Comparison of ENCODE assay signal across 8 mouse cellular contexts in the genomic region with DNA sequence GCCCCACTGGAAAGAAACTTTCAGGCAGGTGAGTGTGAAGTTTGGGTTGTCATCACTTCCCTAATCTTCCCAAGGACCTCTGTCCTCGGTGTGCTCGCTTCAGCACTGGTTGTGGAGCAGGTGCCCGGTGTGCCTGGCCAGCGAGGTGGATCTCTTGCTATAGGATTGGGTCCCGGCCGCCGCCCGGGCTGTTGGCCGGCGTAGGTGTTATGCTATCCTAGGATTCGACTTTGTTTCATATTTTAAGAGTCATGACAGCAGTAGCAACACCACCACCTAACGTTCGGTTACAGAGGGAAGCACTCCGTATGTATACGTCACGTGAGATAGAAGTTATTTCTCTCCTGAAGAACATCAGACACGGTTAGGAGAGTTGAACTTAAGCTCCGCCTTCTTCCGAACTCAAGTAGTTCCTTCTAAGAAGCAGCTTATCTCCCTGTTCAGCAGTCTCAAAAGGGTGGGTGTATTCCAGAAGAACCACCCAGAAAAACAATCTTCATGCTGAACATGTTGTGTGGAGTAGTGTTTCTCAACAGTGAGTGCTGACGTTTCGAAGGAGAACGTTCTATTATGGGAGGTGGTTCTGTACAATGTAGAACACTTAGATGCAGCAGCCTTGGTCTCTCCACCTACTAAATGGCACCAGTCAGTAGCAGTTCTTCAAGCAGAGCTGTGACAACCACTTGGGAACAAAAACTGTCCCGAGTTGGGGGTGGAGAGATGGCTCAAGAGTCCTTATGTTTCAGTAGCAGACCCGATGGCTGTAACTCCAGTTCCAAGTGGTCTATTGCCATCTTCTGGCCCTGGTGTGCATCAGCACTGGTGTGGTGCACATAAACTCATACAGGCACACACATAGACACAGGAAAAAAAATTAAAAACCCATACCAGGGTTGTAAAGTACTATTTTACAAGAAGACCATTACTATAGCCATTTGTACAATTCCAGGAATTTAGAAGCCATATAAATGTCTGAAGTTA. TPM values are rescaled to one million over a fixed set of nuclear protein-coding genes. Genes with fewer than 3 reads are reported as not detected.
A peak's percentile ranks its signal among the peaks of the same experiment; 100 is the strongest.
DNase-seq lines count a peak whose midpoint lies in the region; ATAC-seq lines count a peak whose summit lies in the region.

No protein-coding gene starts in this region.

- no peaks in the 10 kb centered on the region for H3K9me3 ChIP-seq in hindbrain, embryonic 12.5 days (replicated peaks)
- H3K9me3 ChIP-seq in lung, embryonic 16.5 days (ENCODE audit: control insufficient read depth, low read length), result no peaks in the 10 kb centered on the region

- peak overlapping the region; percentile 91 for H3K27ac ChIP-seq in hindbrain, embryonic 12.5 days
- H3K27ac ChIP-seq in lung, embryonic 16.5 days (ENCODE audit: low read length), result peak overlapping the region; percentile 90

- H3K4me3 ChIP-seq in hindbrain, embryonic 12.5 days, result peak overlapping the region; percentile 81
- H3K4me3 ChIP-seq in lung, embryonic 16.5 days (ENCODE audit: low read length), result peak overlapping the region; percentile 80

- H3K4me2 ChIP-seq in hindbrain, embryonic 12.5 days (replicated peaks), result peak overlapping the region; percentile 64
- H3K4me2 ChIP-seq in lung, embryonic 16.5 days (ENCODE audit: low read depth, low read length), result peak overlapping the region; percentile 71

- peak; percentile 32 for DNase-seq in cerebellum, adult 11-12 months
- no peak for DNase-seq in cerebellum, postnatal 25 days
- peak; percentile 11 for DNase-seq in thymus, postnatal 14 days
- DNase-seq in thymus, postnatal 4 days, result no peak
- peak; percentile 71 for DNase-seq in splenic B cell, adult 2 months (ENCODE audit: low read depth, low spot score)
- DNase-seq in right cerebral cortex, postnatal 14 days, result no peak

- peaks cover 16% of the 10 kb centered on the region for H3K4me1 ChIP-seq in hindbrain, embryonic 12.5 days
- H3K4me1 ChIP-seq in lung, embryonic 16.5 days (replicated peaks; ENCODE audit: control insufficient read depth, insufficient read depth, low read length), result peaks cover 12% of the 10 kb centered on the region

- H3K27me3 ChIP-seq in hindbrain, embryonic 12.5 days, result no peaks in the 10 kb centered on the region
- no peaks in the 10 kb centered on the region for H3K27me3 ChIP-seq in lung, embryonic 16.5 days (ENCODE audit: control insufficient read depth, insufficient read depth, low read depth, low read length)
- no peaks in the 10 kb centered on the region for H3K27me3 ChIP-seq in splenic B cell, adult 2 months (ENCODE audit: control insufficient read depth, insufficient read depth, low read length, poor library complexity, severe bottlenecking)

- WGBS in hindbrain, embryonic 12.5 days, result 19% methylated on average over 24 of the region's 24 CpGs
- 12% methylated on average over 24 of the region's 24 CpGs for WGBS in lung, embryonic 16.5 days

- peak; percentile 0; the same call in 1 of the 2 replicates for ATAC-seq in hindbrain, embryonic 12.5 days (ENCODE audit: low FRiP score)
- ATAC-seq in lung, embryonic 16.5 days (ENCODE audit: low read depth), result peak; percentile 26

- H3K9ac ChIP-seq in hindbrain, embryonic 12.5 days, result peak overlapping the region; percentile 89
- H3K9ac ChIP-seq in lung, embryonic 16.5 days (ENCODE audit: low read length), result peak overlapping the region; percentile 71

- H3K36me3 ChIP-seq in hindbrain, embryonic 12.5 days, result peaks cover 32% of the 10 kb centered on the region
- peaks cover 6% of the 10 kb centered on the region for H3K36me3 ChIP-seq in lung, embryonic 16.5 days (ENCODE audit: control insufficient read depth, insufficient read depth, low read length)
- H3K36me3 ChIP-seq in splenic B cell, adult 2 months (ENCODE audit: control insufficient read depth, insufficient read depth, low read length, poor library complexity, severe bottlenecking), result peaks cover 8% of the 10 kb centered on the region; the same call in 1 of the 2 replicates

RNA-seq across cellular contexts. Expression of gene Rpain, which starts 0.8 kb away (rescaled TPM):
- polyA plus RNA-seq in hindbrain, embryonic 12.5 days (2016; fragmentation: Nextera tagmentation; extraction: Ambion mirVana), result 58.2 and 68.5 TPM in 2 replicates
- polyA plus RNA-seq in lung, embryonic 16.5 days (2015; fragmentation: Nextera tagmentation; extraction: Ambion mirVana), result 72.3 and 84.9 TPM in 2 replicates

RNA-seq across cellular contexts. Expression of gene Nup88, which starts 1.1 kb away (rescaled TPM):
- 131 and 148 TPM in 2 replicates for polyA plus RNA-seq in hindbrain, embryonic 12.5 days (2016; fragmentation: Nextera tagmentation; extraction: Ambion mirVana)
- polyA plus RNA-seq in lung, embryonic 16.5 days (2015; fragmentation: Nextera tagmentation; extraction: Ambion mirVana), result 121 and 130 TPM in 2 replicates

RNA-seq across cellular contexts. Expression of gene C1qbp, which starts 12.0 kb away (rescaled TPM):
- 204 and 206 TPM in 2 replicates for polyA plus RNA-seq in hindbrain, embryonic 12.5 days (2016; fragmentation: Nextera tagmentation; extraction: Ambion mirVana)
- 171 and 185 TPM in 2 replicates for polyA plus RNA-seq in lung, embryonic 16.5 days (2015; fragmentation: Nextera tagmentation; extraction: Ambion mirVana)

RNA-seq across cellular contexts. Expression of gene Dhx33, which starts 33.4 kb away (rescaled TPM):
- 21.3 and 22.3 TPM in 2 replicates for polyA plus RNA-seq in hindbrain, embryonic 12.5 days (2016; fragmentation: Nextera tagmentation; extraction: Ambion mirVana)
- 16.3 and 16.5 TPM in 2 replicates for polyA plus RNA-seq in lung, embryonic 16.5 days (2015; fragmentation: Nextera tagmentation; extraction: Ambion mirVana)

RNA-seq across cellular contexts. Expression of gene Mis12, which starts 48.6 kb away (rescaled TPM):
- 49.7 and 53.4 TPM in 2 replicates for polyA plus RNA-seq in hindbrain, embryonic 12.5 days (2016; fragmentation: Nextera tagmentation; extraction: Ambion mirVana)
- 47.4 and 52.0 TPM in 2 replicates for polyA plus RNA-seq in lung, embryonic 16.5 days (2015; fragmentation: Nextera tagmentation; extraction: Ambion mirVana)

Comparison
In these comparisons a context has a peak if more than half of its experiments do, and no peak if none do; other contexts are left out.
1. DNase-seq: peak in cerebellum, adult 11-12 months (single experiment), thymus, postnatal 14 days (single experiment) and splenic B cell, adult 2 months (single experiment); none in cerebellum, postnatal 25 days (0 of 2), thymus, postnatal 4 days (single experiment) and right cerebral cortex, postnatal 14 days (single experiment).